Mouse (Mus musculus) urinary bladder, postnatal 4 days (tissue): ENCODE measurements around the gene Camkk1.

ENCODE experiments used
- DNase-seq, 2 experiments: peaks; one replicate each; pipeline ENCODE4 v3.0.0; 2021 to 2022; ENCODE audit warnings: low spot score in 2 of 2

Camkk1 gene

GRCm38 (mm10) chr11:73014831-73015344, 3.9 kb upstream of the Camkk1 start:
- DNase-seq, result no peak

GRCm38 (mm10) chr11:73015391-73016102, 3.3 kb upstream of the Camkk1 start:
- DNase-seq, result peak in 1 of 2 experiments; percentile 51

GRCm38 (mm10) chr11:73016103-73016420, 2.7 kb upstream of the Camkk1 start:
- no peak for DNase-seq

GRCm38 (mm10) chr11:73019147-73019795, 463 bp downstream of the Camkk1 start:
- no peak for DNase-seq

DNA sequence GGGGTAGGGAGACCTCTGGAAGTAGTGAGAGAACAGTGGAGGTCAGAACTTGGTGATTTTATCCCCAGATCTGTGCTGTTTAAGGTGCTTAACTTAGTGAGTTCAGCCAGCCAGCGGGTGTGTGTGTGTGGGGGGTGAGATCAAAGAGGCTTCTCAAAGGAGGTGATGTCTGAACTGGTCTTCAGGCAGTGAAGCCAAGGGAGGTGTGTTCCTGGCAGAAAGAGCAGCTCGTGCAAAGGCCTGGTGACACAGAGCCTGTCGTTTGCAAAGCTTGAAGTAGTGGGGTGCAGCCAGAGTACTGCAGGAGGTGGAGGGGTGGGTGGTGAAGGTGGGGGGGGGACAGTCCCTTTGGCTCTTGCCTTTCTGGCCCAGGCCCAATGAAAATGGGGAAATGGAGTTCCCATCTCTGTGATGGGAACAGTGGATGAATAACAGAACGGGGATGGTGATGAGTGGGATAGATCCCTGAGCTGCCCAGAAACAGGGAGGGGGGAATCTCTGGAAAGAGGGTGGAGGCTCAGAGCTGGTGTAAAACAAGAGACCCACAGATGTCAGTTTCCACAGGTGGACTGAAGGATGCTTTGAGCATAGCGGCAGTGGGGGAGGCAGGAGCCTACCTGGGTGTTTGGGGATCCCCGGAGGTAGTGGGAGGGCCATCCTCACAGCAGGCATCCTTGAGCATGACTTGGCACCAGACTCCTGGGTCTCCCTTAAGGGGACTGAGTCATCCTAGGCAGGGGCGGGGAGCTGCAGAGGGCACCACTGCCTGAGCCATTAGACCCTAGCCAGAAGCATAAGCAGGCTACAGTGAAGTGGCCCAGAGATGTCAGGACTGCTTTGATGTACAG, 2.4 kb downstream of the Camkk1 start:
- no peak for DNase-seq

GRCm38 (mm10) chr11:73023099-73023498, 4.3 kb downstream of the Camkk1 start:
- peak; percentile 66 to 75 for DNase-seq

GRCm38 (mm10) chr11:73023827-73024226, 5.0 kb downstream of the Camkk1 start:
- DNase-seq, result no peak

DNA sequence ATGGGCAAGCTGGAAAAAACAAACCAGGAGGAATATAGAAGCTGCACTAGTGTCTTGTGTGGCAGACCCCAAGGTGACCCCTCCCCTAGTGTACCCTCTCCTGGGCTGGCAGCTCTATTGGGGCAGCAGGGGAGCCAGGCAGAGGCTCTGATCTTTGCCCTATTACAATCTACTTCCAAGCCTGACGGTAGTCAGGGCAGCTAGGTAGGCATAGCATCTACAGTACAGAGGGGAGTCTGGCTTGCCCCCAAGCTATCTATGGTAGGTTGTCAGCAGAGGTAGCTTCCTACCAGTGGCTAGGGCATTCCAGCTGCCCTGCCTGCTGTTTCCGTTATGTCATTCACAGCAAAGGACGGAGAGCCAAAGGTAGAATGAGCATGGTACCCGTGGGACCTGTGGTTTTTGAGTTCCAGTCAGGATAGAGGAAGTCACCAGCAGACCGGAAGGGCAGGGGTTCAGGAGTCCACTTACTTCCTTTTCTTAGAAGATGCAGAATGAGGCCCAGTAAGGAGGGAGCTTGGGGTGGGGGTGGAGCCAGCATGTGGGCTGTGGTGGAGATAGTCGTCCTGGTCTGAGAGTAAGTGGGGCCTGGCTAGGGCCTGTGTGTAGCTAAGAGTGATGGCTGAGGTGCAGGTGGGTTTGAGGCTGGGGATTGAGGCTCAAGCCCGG, 5.6 kb downstream of the Camkk1 start:
- DNase-seq, result no peak

- no peak for DNase-seq
Observed at GRCm38 (mm10) chr11:73026961-73027360, 8.2 kb downstream of the Camkk1 start.

DNA sequence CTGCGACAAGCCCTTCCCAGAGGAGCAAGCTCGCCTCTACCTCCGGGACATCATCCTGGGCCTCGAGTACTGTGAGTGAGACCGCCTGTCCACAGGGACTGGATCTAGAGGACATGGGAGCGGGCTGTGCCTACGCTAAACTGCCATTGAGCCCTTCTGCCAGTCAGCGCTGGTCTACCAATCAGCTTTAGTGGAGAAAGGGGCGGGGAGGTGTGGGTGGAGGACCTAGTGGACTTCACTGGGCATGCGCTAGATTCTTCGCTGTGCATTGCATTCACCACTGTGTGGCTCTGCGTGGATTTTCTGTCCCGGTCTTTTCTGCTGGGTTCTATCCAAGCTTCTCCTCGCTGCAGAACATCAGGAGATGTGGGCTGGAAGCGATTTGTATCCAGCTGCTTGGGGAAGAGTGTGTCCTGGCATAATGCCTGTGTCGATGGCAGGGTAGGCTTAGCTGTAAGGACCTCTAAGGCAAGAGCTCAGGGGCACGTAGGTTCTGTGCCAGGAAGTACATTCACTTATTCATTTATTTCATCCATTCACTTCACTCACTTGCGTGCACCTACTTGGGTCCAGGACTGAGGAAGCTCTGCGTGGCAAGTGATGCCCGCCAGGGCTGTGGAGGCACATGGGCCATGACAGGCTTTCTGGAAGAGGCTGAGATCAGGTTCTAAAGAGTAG, 12.2 kb downstream of the Camkk1 start:
- peak; percentile 83 to 86 for DNase-seq

DNA sequence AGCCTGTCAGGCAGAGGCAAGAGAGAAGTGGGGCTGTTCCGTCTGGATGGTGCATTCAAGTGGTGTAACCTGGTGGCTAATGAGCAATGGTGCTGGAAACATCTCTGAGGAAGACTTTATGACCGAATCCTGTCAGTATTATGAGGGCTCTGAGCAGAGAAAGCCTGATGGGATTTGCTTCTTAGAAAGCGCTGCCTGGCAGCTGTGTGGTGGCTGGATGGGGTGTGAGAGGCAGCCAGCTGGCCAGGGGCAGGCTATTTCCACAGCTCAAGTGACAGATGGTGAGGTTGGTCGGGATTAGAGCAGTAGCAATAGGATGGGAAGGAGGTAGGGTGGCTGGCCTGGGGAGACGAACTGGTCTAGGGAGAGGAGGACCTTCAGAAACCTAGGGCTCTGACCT, 12.7 kb downstream of the Camkk1 start:
- no peak for DNase-seq

GRCm38 (mm10) chr11:73036077-73036476, 17.3 kb downstream of the Camkk1 start:
- no peak for DNase-seq

- no peak for DNase-seq
Observed at GRCm38 (mm10) chr11:73036889-73037288, 18.1 kb downstream of the Camkk1 start.

DNA sequence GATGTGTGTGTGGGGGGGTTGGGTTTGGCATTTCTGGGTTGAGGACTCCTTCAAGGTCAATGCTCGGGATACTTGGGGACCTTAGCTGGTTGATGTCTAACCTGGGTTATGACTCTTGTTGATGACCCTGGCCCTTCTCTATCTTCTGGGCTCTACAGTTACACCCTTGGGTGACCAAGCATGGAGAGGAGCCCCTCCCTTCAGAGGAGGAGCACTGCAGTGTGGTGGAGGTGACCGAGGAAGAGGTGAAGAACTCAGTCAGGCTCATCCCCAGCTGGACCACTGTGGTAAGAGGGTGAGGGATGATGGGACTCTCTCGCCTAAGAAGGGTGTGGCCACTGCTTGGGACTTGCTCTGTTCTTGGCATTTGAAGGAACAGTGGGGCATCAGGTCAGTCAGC, 18.9 kb downstream of the Camkk1 start:
- no peak for DNase-seq

- DNase-seq, result no peak
Observed at GRCm38 (mm10) chr11:73039102-73039799, 20.4 kb downstream of the Camkk1 start.

GRCm38 (mm10) chr11:73044229-73044755, 25.5 kb downstream of the Camkk1 start:
- DNase-seq, result no peak

DNA sequence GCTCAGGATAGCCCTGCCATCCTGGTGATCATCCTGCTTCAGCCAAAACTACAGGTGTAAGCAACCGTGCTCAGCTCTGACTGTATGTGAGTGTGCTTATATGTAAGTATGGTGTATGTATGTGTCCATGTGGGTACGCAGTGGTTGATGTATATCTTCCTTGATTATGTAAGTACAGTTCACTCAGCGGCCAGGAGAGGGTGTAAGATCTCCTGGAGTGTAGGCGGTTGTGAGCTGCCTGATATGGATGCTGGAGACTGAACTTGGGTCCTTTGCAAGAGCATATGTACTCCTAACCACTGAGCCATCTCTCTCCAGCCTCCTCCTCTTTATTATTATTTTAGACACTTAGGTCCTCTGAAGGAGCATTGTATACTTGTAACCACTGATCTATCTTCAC, 26.0 kb downstream of the Camkk1 start:
- DNase-seq, result no peak

GRCm38 (mm10) chr11:73047542-73047996, 28.8 kb downstream of the Camkk1 start, which contains the start of gene Ncbp3:
TSS of gene Ncbp3 (plus strand) at chr11:73047783.
- peak; percentile 92 to 95 for DNase-seq

- no peak for DNase-seq
Observed at GRCm38 (mm10) chr11:73048030-73048876, 29.4 kb downstream of the Camkk1 start.
